Mouse (Mus musculus) induced T-regulatory cell, adult 2 months (primary cell): Measurements from ENCODE around the gene Ep400.

Experiments used
- DNase-seq: peaks from one replicate; pipeline ENCODE4 v3.0.0-alpha.2; 2012; ENCODE audit warnings: low read depth

The Ep400 gene

DNA sequence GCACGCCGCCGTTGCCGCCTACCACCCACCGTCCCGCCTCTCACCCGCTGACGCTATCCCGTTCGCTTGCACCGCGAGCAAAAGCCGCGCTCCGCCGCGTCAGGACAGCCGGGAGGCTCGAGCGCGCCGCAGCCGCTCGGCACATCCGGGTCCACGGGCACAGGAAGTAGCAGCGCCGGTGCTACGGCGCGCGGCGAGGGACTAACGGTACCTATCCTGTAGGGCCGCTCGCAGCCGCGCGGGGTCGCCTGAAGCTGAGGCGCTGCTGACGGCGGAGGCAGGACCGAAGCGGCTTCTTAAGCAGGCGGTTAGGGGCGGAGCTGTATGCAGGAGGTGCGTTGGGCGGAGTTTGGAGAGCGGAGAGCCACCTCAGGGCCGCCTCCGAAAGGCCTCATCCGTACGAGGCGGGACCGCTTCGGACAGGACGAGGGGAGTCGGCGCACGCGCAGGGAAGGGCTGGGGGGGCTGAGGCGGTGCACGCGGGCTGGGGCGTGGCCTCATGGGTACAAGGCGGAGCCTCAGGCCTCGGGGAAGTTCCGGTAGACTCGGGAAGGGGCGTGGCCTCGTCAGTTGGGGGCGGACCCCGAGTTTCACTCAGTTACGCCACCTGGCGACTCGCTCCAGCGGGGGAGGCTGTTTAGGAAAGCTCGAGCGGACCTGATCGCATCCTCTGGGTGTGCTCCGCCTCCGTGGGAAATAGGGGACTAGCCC lies at the start of gene Ep400:
Gene Ep400 (minus strand): TSS at position 270 of the 711 bp plus-strand sequence.
- peak; percentile 100 for DNase-seq

DNA sequence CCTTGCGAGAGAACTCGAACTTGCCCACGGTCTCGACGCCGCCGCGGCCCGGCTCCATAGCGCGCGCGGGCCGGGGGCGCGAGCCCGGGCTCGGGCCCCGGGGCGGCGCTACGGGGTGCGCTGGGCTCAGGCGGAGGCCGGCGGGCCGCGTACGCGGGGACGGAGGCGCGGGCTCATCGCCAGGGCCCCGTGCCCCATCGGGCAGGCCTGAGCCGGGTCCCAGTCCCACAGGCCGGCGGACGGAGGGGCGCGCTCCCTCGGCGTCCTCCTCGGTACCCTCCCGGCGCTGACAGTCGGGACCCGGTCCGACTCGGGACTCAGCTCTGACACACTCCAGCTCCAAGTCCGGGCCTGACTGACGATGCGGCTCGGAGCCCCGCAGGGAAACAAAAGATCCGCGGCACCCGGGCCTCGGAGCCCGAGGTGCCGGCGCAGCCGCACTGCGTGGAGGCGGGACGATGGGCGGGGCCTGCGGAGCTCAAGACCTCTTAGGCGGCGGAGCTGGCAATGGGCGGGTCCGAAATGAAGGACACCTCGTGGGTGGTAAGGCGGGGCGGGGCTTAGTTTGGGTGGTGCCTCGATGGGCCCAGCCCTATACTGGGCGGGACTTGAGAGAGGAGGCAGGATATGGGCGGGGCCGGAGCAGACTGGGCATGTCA lies 39.3 kb upstream of the Ep400 start, which contains the start of gene Ulk1:
Gene Ulk1 (minus strand): TSS at position 431 of the 659 bp plus-strand sequence.
- peak; percentile 100 for DNase-seq

DNA sequence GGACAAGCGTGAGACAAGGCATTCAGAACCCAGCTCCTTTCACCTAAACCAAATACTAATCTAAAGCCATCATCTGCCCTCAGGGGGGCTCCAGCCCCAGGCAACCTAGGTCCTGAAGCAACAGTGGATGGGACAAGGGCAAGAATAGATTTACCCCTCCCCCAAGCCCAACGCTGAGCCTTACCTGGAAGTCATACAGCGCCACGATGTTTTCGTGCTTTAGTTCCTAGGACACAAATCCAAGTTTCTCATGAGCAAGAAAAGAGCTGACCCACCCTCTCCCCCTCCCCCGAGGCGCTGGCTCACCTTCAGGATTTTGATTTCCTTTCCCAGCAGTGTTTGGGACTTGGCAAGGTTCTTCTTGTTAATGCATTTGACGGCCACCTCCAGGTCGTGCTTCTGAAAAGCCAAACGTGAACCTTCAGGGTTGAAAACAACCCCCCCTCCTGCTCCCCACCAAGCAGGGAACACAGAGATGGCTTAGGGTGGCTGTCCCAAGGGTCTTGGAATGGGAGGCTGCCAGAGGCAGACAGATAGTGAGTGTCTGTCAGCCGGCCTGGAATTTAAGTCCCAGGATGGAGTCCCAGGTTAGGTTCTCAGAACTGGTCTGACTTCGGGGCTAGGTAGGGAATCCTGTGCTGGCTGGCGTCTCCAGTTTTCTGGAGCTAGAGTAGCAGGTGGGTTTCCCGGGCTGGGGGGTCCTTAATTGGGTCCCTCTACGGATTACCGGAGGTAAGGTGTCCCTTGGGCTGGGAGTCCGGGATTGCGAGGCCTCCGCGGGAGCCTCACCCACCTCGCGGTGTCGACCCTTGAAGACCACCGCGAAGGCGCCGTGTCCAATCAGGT lies 38.5 kb upstream of the Ep400 start:
- DNase-seq: peak; percentile 70

DNA sequence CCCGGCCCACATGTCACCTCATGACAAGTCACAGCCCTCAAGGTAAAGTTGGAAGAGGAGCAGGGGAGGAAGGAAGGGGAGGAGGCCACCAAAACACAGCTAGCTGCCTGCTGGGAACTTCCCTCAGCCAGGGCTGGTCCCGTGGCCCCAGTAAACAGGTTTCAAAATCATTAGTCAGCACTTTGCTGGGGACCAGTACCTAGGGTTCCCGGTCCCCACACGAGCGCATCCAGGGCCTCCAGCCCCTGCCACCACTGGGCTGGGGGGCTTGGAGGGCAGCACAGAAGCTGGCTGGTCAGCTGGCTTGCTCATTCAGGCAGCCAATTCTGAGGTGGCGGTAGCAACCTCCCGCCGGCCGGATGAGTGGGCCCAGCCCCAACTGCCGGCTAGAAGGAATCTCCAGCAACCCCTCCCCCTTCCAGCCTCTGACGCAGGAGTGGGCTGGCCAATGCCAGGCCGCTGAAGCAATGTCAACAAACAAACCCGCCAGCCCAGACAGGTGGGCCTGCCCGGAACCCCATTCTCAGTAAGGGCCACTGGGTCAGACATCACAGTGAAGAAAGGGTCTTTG lies 37.6 kb upstream of the Ep400 start:
- DNase-seq: peak; percentile 93

DNA sequence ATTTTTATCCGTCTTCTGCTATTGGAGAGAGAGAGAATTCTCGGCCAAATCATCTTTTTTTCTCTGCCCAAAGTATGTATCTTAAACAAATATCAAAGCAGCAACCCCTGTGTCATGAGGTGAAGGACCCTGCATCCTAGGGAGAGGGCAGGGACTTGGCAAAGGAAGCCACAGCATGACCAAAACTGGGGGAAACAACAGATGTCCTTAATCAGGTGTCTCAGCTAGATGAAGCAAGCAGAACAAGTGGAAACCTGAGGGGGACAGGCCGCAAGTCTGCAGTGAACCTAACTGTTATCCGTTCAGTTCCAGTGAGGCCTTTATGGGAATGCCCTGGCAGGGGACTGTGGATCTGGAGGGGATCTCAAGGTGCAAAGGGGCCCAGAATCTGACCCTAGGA lies 36.9 kb upstream of the Ep400 start:
- no peak for DNase-seq

DNA sequence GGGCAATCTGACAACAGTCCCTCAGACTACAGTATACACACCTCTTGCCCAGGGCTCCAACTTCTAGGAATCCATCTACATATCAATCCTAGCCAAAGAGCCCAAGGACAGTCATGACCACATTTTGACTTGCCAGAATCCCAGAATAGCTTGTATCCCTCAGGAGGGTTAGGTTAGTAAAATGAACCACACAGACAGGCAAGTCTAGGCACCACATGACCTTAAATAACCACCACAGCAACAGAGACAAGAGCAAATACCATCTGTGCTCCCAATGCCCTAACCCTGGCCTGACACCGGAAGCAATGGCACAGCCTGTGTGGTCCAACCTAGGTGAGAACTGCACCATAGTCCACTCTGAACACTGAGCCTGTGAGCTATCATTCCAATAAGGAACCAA lies 36.2 kb upstream of the Ep400 start:
- no peak for DNase-seq

DNA sequence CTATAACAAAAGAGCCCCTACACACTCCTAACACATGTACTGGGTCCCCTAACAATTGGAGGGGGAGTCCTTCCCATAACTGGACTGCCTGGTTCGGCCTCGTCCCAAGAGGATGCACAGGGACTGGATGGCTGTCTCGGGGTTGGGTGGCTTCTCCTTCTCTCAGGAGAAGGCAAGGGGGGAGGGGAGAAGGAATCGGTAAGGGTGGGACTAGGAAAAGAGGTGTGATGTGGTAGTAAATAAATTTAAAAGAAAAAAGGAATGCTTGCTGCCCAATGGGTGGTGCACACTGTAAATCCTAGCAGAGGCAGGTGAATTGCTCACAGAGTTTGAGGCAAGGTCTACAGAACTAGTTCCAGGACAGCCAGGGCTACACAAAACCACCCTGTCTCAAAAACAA lies 35.6 kb upstream of the Ep400 start:
- DNase-seq: no peak

DNA sequence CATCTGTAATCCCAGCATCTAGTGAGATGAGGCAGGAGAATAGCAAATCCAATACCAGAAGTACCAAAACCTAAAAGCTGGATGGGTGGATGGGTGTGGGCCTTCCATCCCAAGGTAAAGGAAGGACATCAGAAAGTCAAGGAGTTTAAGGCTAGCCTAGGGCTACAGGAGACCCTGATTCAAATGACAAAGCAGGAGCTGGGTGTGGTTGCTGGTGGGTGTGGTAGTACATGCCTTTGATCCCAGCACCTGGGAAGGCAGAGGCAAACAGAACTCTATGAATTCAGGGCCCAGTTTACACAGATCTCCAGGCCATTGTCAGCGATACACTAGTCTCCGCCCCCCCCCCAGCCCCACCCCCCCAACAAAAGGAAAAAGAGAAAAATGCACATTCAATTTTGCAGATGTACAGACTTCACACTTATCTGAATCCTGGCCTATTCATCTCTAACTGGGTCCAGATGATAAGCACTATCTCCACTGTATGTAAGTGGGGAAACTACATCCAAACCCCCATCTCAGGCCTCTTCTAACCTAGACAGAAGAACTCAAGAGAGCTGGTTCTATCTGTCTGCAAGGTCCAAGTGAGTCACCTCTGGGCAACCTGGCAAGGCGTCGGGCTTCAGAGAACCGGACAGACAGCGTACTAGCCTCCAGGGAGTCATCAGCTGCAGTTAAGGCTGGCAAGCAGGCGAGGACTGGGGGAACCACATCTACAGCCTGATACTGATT lies 33.7 kb upstream of the Ep400 start:
- DNase-seq: no peak

DNA sequence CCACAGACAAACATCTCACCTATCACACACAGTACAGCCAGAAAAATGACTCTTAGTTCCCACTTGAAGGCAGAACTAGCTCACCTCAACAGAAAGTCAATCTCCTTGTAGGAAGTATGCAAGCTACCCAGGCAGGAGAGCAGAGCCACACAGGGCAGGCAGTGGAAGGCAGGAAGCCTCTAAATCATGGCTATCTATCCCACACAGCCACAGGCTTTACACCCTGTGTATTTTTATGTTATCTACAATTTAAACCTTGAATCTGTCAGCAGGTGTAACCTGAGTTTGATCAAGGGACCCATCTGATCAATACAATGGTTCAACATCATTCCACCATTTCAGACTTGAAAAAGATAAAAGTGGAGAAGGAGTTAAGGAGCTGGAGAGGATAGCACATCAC lies 32.3 kb upstream of the Ep400 start:
- DNase-seq: no peak

DNA sequence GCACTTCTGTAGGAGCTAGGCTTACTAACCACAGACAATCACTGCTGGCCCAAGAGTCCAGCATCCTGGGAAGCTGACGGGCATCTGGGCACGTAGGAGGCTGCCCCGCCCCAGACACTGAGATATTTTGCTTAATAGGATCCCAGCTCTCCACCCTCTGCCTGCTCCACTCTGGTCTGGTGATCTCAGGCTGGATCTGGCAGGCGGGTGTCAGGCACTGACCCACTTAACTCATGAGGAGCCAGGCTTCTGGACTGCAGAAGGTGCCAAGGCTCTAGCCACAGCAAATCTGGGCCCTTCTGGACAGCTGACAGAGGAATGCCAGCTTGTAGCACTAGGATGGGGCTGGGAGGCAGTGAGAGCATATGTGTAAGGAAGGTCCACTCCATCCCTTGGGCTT lies 31.7 kb upstream of the Ep400 start:
- no peak for DNase-seq

DNA sequence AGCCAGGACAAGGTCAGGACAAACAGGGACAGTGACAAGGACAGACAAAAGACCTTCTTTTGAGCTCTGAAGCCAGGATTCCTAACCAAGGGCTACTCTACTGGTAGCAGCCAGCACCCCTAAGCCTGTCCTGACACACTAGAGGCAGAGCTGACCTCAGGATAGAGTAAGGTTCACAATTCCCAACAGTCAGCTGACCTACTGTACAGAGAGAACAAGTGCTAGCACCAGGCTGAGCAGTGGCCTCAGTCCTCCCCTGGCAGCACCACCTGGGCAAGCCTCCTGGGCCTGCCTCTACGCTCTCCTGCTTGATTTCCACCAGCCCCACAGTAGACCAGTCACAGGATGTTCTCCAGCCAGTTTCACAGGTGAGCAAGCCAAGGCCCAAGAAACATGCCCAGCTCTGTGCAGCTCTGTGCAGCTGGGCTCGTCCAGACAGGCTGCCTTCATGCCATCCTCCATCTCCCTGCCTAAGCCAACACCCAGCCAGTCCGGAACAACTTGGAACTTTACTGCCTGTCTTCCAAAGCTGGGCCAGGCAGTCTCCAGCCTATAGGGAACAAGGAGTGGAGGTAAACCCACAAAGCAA lies 30.6 kb upstream of the Ep400 start:
- DNase-seq: no peak

DNA sequence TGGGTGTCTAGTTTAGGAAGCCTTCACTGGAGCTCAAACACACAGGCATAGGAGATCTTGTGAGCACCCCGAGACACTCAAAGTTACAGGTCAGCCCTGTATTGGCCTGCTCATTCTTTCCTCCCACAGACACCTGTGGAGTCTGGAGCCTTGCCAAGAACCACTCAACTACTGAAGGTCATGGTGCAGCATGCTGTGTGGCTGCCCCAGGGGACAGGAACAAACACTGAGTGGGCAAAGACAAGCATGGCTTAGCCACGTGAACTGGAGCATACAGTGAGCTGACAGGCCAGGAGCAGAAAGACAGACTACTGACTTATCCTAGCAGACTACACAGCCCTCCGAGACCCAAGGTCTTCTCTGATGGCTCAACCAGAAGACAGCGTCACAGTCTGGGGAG lies 27.2 kb upstream of the Ep400 start:
- no peak for DNase-seq

DNA sequence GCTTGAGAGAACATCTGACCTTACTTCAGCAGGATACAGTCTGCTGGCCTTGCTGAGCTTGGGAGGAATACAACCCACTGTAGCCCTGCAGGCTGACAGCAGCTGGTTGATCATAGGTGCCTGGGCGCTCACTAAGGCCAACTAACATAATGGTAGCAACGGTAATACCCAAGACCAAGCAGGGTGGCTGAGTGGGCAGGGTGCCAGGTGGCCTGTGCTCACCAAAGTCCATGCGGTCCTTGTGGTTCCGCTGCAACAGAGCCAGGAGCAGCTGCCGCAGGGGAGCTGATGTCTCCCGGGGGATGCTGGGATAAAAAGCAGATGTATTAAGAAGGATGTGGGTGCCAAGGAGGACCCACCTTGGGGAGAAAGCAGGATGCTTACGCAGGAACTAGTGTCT lies 23.8 kb upstream of the Ep400 start:
- DNase-seq: no peak

DNA sequence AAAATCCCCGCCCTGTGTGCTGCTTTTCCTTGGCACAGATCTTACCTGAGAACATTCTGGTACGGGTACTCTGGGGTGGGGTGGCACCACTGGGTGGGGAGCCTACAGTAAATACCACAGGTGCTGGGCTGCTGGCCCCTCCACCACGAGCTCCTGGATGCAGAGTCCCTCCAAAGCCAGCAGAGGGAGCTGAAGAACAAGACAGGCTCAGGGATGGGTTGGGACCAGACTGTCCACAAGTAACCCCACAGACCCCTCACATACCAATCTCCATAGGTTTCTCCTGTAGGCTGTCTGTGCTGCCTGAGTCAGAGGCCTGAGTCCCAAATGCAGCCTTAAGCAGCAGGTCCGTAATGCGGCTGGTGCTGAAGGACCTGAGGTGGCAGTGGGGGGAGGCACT lies 18.2 kb upstream of the Ep400 start:
- DNase-seq: peak; percentile 72

DNA sequence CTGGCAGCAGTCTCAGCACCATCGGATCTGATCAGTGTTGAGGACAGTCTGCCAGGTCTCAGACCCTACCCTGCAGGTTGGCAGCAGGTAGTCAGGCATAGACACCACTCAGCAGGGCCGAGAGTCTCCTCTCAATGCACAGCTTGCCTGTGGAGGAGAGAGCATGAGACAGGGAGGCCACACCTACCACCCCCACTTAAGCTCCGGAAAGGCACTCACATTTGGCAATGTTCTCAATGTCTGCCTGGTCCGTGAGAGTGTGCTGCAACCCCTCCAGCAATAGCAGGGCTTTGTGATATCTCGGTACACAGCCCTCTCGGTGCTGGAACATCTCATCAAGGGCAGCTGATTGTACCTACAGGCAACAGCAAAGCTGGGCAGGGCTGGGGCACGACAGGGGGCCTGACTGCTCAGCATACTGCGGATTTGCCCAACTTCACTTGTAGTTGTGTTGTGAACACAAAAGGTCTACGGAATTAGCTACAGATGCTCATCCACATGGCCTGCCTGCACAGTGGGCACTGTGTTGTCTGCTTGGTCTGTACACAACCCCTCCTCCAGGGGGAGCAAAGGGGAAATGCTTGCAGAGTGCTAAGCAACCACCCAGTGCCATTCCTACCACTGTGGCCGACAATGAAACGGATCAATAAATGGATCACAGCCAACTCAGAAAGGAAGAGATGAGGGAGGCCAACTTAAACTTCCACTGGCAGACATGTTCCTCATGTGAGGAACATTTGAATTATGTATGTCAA lies 15.7 kb upstream of the Ep400 start:
- no peak for DNase-seq

DNA sequence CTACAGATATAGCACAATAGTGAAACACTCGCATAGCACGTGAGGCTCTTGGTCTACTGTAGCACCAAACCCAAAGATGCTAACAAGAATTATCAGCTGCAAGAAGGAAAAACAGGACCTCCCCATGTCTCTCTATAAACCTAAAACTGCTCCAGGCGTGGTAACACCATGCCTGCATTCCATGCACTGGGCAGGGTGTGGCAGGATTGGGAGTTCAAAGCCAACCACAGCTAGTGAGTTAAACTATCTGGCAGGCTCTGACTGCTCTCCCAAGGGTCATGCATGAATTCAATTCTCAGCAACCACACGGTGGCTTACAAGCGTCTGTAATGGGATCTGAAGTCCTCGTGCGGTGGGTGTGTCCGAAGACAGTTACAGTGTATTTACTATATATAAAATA lies 12.6 kb upstream of the Ep400 start:
- DNase-seq: no peak

DNA sequence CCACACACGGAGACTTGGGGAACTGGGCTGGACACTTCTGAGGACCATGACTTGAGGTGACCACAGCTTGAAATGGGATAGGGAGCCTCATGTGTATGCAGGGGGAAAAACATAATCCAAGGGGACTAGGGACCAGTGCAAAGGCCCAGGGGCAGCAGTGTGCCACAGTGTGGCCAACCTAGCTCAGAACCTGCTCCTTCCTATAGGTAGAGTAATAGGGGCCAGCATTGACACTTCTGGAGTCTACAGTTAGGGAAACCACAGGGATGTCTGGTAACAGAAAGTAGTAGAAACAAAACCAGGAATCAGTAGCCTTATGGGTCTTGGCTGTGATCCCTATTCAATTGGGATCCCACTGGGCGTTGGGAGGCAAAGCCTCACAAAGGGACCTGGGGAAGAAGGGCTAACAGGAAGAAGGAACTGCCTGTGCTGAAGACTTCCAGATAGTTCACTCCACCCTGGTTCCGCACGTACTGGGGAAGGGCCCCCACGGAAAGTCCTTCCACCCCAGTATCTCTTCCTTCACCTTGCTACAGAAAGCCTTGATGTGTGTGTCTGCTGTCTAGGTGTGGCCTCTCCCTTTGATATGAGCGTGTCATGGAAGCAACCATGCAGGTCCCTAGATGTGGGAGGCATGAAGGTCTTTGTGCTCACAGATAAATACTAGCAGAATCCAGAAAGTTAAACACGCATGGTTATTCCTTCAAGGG lies 11.2 kb upstream of the Ep400 start:
- DNase-seq: no peak

DNA sequence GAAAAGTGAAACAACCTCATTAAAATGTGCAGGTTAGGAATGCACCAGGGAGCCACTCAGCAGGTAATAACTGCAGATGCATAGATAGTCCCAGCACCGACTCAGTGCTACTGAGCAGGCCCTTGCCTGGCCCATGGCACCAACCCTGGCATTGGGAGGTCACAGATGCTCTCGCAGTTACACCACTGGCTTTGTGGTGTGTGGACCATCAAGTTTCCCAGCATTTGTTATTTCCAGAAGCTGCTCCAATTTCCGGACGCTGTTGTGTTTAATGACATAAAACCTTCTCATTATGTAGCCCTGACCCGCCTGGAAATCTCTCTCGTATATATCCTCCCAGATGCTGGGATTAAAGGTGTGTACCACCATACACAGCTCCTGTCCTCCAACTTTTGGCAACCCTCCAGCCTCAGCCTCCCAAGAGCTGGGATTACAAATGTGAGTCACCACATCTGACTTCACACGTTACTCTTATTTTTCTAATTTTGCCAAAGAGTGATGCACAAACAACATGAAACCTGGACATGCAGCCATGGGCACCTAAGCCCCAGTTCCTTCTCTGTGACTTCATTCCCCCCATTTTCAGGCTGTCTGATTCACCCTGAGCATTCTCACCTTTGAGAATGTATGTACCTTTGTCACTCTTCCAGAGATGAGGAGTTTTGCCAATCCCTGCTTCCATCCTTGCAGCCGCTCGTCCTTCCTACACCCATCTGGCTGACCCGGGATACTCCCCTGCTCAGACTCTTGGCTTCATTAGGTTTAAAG lies 10.4 kb upstream of the Ep400 start:
- DNase-seq: no peak
